Mouse (Mus musculus): ENCODE results near the gene Prl4a1.
"Not testable (repeated sequence)": the region's sequence is repeated elsewhere in the genome, so short reads cannot be mapped to it uniquely, and the experiment has no call there.

The Prl4a1 gene

GRCm38 (mm10) chr13:28015912-28016311, at the start of gene Prl4a1:
TSS of gene Prl4a1 (plus strand) at chr13:28016212.
- ATAC-seq (ENCODE audit: insufficient number of reproducible peaks, low FRiP score, low TSS enrichment): no peak

DNA sequence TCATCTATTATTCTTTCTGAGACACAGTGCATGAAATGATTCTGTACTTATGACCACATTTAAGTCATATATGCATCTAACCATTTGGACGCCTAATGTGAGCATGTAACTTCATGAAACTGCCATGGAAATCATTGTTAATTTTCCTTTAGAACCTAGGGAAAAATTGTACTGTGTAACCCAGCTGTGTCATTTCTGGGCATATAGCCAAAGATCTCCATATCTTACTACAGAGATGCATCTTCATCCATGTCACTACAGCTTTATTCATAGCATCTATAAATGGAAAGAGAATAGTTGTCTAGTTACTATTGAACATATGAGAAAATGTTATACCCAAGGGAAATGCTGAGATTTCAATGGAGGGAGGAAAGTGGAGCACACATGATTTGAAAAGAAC, 43.1 kb upstream of the Prl4a1 start:
- no peak for ATAC-seq (ENCODE audit: insufficient number of reproducible peaks, low FRiP score, low TSS enrichment)

DNA sequence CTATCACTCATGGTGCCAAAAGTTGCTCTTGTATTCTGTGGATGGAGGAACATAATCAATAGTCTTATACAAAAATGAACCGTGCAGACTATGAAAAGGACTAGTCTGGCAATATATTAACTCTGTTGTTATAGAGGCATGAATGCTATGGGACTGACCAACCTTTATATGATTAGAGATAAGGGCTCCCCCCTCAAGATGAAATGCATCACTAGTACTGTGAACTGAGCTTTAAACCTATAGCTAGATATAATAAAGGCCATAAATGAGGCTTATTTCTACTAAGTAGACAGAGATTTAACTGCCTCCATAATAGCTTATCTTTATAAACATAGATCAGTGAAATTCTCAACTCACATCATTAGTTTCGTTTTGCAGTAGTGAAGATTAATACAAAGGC, 41.7 kb upstream of the Prl4a1 start:
- ATAC-seq (ENCODE audit: insufficient number of reproducible peaks, low FRiP score, low TSS enrichment): not testable (repeated sequence)

GRCm38 (mm10) chr13:27977646-27978045, 38.4 kb upstream of the Prl4a1 start:
- no peak for ATAC-seq (ENCODE audit: insufficient number of reproducible peaks, low FRiP score, low TSS enrichment)

DNA sequence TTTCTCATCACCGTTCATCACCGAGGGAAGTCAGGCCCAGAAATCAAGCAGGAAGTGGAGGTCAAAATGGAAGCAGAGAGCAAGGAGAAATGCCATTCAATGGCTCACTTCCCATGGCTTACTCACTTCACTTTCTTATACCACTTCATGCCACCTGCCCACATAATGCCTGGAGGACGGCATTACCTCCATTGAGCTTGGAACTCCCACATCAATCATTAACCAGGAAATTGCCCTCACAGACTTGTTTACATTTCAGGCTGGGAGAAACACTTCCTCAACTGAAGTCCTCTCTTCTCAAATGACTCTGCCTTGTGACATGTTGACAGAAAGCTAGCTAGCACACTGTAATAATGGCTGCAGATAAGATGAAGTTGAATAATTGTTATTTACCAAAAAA, 19.5 kb upstream of the Prl4a1 start:
- ATAC-seq (ENCODE audit: insufficient number of reproducible peaks, low FRiP score, low TSS enrichment): not testable (repeated sequence)

DNA sequence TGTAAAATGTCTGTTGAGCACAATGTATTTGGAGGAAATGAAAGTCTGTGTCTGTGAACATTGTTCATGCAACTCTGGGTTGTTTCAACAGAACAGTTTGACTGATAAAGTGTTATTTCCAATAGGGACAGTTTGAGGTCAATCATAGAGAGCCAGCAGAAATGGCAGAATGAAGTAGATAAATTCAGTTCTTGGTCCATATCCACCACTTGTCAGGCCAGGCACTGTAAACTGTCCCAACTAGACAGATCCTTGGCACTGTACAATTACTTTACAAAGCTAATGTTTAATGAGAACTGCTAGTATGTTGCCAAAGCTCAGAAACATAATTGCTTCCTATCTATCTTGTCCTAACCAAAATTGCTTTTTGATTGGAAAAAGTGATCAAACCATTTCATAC, 13.3 kb downstream of the Prl4a1 start:
- ATAC-seq (ENCODE audit: insufficient number of reproducible peaks, low FRiP score, low TSS enrichment): no peak

- no peak for ATAC-seq (ENCODE audit: insufficient number of reproducible peaks, low FRiP score, low TSS enrichment)
Measured at GRCm38 (mm10) chr13:28069315-28069714, 53.3 kb downstream of the Prl4a1 start.
